Mouse (Mus musculus): ENCODE measurements around the gene Adamts4. TPM values are rescaled to one million over a fixed set of nuclear protein-coding genes. Genes with fewer than 3 reads are reported as not detected.

Gene Adamts4
- 4.0 and 4.4 TPM in 2 replicates for polyA plus RNA-seq (2014; fragmentation: Nextera tagmentation; extraction: Ambion mirVana)

DNA sequence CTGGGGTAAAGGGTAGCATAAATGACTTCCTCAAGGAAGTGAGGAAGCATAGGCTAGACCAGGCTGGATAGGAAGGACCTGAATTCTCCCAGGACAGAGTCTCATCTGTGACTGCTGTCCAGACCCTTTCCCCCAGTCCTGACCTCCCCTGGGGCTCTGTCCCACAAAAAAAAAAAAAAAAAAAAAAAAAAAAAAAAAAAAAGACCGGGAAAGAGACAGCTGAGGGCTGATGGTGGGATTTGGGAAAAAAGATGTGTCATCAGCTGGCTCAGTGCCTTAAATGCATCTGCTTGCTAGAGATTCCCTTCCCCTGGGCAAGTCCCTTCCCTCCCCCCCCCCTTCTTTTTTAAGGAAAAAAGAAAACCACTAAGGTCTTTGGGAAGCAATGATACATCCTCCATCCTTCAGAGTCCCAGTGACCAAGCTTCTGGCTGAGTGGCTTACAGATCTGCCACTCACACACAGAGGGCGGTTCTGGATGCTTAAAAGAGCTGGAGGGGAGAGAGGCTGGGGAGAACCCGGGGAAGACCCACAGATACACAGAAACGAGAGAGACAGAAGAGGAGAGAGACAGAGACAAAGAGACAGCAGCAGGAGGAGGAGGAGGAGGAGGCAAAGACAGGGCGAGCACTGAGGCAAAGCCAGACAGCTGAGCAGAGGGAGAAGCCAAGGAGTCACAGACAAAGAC lies at the start of gene Adamts4:
TSS of gene Adamts4 (plus strand) at position 509 of the 688 bp plus-strand sequence.
- Histone ChIP-seq H3K27ac (ENCODE audit: low read depth, low read length) (no peak within 1 kb of the TSS), H3K9me3 (ENCODE audit: control insufficient read depth, low read length) (no peaks in the 10 kb centered on the region), H3K27me3 (ENCODE audit: control insufficient read depth, insufficient read depth, low read length) (no peaks in the 10 kb centered on the region), H3K4me2 (peak within 1 kb of the TSS; percentile 47), H3K36me3 (ENCODE audit: control insufficient read depth, insufficient read depth, low read length) (no peaks in the 10 kb centered on the region), H3K4me1 (ENCODE audit: control insufficient read depth, insufficient read depth, low read length) (peaks cover 37% of the 10 kb centered on the region), H3K4me3 (ENCODE audit: low read depth, low read length) (peak within 1 kb of the TSS; percentile 18), H3K9ac (ENCODE audit: low read length) (peak within 1 kb of the TSS; percentile 51)
- 7% methylated on average over 5 of the region's 5 CpGs for WGBS
- ATAC-seq (ENCODE audit: low FRiP score): no peak
- DNase-seq (ENCODE audit: low spot score, missing footprints): peak; percentile 93

DNA sequence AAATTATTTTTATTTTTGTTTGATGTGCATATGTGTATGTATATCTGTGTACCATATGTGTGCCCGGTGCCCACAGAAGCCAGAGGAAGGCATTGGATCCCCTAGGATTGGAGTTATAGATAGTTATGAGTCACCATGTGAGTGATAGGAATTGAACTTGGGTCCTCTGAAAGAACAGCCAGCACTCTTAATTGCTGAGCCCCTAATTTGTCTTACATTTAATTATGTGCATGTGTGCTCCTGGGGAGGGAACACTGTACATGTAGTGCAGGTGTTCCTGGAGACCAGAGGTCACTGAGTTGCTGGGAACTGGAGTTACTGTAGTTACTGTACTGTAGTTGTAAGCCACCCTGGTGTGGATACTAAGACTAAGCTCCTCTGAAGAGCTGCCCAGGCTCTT lies 49.5 kb upstream of the Adamts4 start:
- DNase-seq (ENCODE audit: low spot score, missing footprints) (peak; percentile 62), ATAC-seq (ENCODE audit: low FRiP score) (no peak)
- Histone ChIP-seq H3K27ac (ENCODE audit: low read depth, low read length) (no peak overlapping the region), H3K36me3 (ENCODE audit: control insufficient read depth, insufficient read depth, low read length) (no peaks in the 10 kb centered on the region), H3K9me3 (ENCODE audit: control insufficient read depth, low read length) (no peaks in the 10 kb centered on the region), H3K27me3 (ENCODE audit: control insufficient read depth, insufficient read depth, low read length) (peaks cover 5% of the 10 kb centered on the region; the same call in 1 of the 2 replicates), H3K9ac (ENCODE audit: low read length) (no peak overlapping the region), H3K4me1 (ENCODE audit: control insufficient read depth, insufficient read depth, low read length) (peaks cover 2% of the 10 kb centered on the region; the same call in 1 of the 2 replicates), H3K4me3 (ENCODE audit: low read depth, low read length) (no peak overlapping the region), H3K4me2 (no peak overlapping the region)
- WGBS: 100% methylated on average over 1 of the region's 1 CpGs

DNA sequence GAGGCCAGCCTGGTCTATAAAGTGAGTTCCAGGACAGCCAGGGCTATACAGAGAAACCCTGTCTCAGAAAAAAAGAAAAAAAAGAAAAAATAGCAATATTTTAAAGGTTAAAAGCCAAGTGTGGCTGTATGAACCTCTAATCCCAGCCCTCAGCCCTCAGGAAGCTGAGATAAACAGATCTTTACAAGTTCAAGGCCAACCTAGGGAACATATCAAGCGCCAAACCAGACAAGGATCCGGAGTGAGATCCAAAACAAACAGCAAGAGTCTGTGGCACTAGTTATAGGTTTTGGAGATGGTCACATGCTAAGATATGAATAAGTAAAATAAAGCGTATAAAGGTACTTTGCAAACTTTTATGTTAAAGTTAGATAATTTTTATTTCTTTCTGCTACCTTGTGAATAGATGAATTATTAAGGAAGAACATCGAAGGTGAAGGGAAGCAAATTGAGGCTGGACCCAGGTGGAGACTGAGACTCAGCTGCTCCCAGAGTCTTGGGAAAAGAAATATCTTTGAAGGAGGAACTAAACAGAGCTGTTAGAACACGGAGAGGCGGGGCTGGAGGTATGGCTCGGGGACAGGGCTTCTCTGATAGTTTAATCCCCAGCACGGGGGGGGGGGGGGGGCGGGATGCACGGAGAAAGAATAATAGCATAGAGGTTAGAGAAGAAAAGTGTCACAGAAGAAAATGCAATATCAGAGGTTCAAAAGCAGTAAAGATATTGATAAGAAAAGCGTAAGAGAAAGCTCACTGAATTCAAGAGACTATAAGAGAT lies 46.6 kb upstream of the Adamts4 start:
- H3K4me2 ChIP-seq: no peak overlapping the region

DNA sequence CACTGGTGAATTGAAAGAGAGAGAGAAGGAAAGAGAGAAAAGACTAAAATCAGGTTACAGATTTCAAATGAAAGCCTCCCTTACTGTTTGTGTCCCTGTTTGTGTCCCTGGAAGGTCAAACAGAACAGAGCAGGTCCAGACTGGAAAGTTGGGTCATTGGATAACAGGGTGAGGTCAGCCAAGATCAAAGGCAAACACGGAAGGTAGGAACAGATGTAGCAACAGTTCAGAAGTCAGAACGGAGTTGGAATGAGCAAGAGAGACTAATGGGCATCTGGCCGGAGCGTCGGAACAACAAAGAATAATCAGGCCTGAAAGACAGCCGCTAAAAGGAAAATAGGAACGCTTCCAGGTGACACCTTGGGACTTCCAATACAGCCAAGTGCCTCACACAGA lies 46.0 kb upstream of the Adamts4 start:
- WGBS: 78% methylated on average over 7 of the region's 7 CpGs
- DNase-seq (ENCODE audit: low spot score, missing footprints) (no peak), ATAC-seq (ENCODE audit: low FRiP score) (no peak)
- Histone ChIP-seq H3K4me1 (ENCODE audit: control insufficient read depth, insufficient read depth, low read length) (no peaks in the 10 kb centered on the region), H3K27me3 (ENCODE audit: control insufficient read depth, insufficient read depth, low read length) (no peaks in the 10 kb centered on the region), H3K9ac (ENCODE audit: low read length) (no peak overlapping the region), H3K4me3 (ENCODE audit: low read depth, low read length) (no peak overlapping the region), H3K27ac (ENCODE audit: low read depth, low read length) (no peak overlapping the region), H3K9me3 (ENCODE audit: control insufficient read depth, low read length) (no peaks in the 10 kb centered on the region), H3K4me2 (no peak overlapping the region), H3K36me3 (ENCODE audit: control insufficient read depth, insufficient read depth, low read length) (no peaks in the 10 kb centered on the region)

More for the DNA sequence above, 46.6 kb upstream of the Adamts4 start:
- no peak overlapping the region for H3K9ac ChIP-seq (ENCODE audit: low read length)
- no peaks in the 10 kb centered on the region for H3K9me3 ChIP-seq (ENCODE audit: control insufficient read depth, low read length)
- H3K27me3 ChIP-seq (ENCODE audit: control insufficient read depth, insufficient read depth, low read length): no peaks in the 10 kb centered on the region
- no peaks in the 10 kb centered on the region for H3K4me1 ChIP-seq (ENCODE audit: control insufficient read depth, insufficient read depth, low read length)
- 61% methylated on average over 9 of the region's 11 CpGs for WGBS
- H3K4me3 ChIP-seq (ENCODE audit: low read depth, low read length): no peak overlapping the region
- ATAC-seq (ENCODE audit: low FRiP score) (no peak), DNase-seq (ENCODE audit: low spot score, missing footprints) (no peak)
- H3K27ac ChIP-seq (ENCODE audit: low read depth, low read length): no peak overlapping the region
- no peaks in the 10 kb centered on the region for H3K36me3 ChIP-seq (ENCODE audit: control insufficient read depth, insufficient read depth, low read length)

DNA sequence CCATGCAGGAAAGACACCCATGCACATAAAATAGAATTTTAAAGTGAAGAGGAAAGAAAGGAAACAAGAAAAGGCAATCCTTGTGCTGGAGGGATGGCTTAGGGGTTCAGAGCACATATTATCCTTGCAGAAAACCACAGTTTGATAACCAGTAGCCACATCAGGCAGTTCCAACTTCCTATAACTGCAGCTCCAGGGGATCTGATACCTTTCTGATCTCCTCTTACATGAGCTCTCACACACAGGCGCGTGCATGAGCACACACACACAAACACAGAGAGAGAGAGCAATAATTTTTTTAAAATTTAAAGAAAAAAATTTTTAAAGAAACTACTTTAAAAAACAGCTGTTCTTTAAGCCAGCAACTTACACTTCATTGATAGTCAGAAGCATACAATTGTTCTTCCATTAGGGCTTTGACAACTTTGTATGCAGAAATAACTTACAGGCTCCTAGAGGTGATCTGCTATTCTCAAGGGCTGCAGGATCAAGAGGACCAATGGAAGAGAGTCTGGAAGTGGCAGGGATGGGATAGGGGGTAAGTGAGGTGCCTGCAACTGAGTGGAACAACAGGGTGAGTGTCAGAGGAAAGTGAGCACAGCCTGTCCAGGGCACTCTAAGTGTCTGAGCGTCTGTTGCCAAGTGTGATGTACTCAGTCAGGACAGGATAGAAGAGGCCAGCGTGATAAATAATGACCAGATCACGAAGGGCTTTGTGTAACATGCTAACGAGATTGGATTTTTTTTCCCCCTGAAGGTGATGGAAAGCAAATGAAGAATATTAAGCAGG lies 44.3 kb upstream of the Adamts4 start:
- Histone ChIP-seq H3K4me1 (ENCODE audit: control insufficient read depth, insufficient read depth, low read length) (no peaks in the 10 kb centered on the region), H3K27ac (ENCODE audit: low read depth, low read length) (no peak overlapping the region), H3K9ac (ENCODE audit: low read length) (no peak overlapping the region), H3K4me2 (no peak overlapping the region), H3K9me3 (ENCODE audit: control insufficient read depth, low read length) (no peaks in the 10 kb centered on the region), H3K27me3 (ENCODE audit: control insufficient read depth, insufficient read depth, low read length) (no peaks in the 10 kb centered on the region; the same call in 1 of the 2 replicates), H3K4me3 (ENCODE audit: low read depth, low read length) (no peak overlapping the region), H3K36me3 (ENCODE audit: control insufficient read depth, insufficient read depth, low read length) (no peaks in the 10 kb centered on the region)
- ATAC-seq (ENCODE audit: low FRiP score) (no peak), DNase-seq (ENCODE audit: low spot score, missing footprints) (no peak)
- WGBS: 79% methylated on average over 6 of the region's 6 CpGs

DNA sequence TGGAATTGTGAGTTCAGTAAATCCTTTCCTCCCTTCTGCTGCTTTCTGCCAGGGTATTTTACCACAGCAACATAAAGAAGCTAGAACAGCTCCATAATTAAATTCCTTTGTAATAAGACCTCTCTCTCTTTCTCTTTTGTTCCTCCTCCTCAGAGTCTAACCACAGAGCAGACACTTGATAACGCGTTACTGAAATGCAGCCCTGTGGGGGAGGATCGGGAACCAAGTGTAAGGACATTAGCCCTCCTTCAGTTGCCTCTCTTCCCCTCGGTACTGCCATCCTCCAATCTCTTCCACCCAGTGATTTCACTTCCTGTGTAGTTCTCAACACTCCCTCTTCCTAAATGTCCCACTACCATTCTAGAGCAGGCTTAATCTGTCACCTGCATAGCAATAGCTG lies 40.8 kb upstream of the Adamts4 start:
- H3K27me3 ChIP-seq (ENCODE audit: control insufficient read depth, insufficient read depth, low read length): no peaks in the 10 kb centered on the region; the same call in 1 of the 2 replicates
- H3K36me3 ChIP-seq (ENCODE audit: control insufficient read depth, insufficient read depth, low read length): no peaks in the 10 kb centered on the region
- H3K9ac ChIP-seq (ENCODE audit: low read length): no peak overlapping the region
- no peak overlapping the region for H3K4me2 ChIP-seq
- no peak overlapping the region for H3K4me3 ChIP-seq (ENCODE audit: low read depth, low read length)
- no peak overlapping the region for H3K27ac ChIP-seq (ENCODE audit: low read depth, low read length)
- no peaks in the 10 kb centered on the region for H3K4me1 ChIP-seq (ENCODE audit: control insufficient read depth, insufficient read depth, low read length)
- 24% methylated on average over 4 of the region's 4 CpGs for WGBS
- ATAC-seq (ENCODE audit: low FRiP score) (no peak), DNase-seq (ENCODE audit: low spot score, missing footprints) (no peak)
- no peaks in the 10 kb centered on the region for H3K9me3 ChIP-seq (ENCODE audit: control insufficient read depth, low read length)

GRCm38 (mm10) chr1:171212854-171213253 lies 37.4 kb upstream of the Adamts4 start:
- Histone ChIP-seq H3K9ac (ENCODE audit: low read length) (no peak overlapping the region), H3K27ac (ENCODE audit: low read depth, low read length) (no peak overlapping the region), H3K4me2 (no peak overlapping the region), H3K27me3 (ENCODE audit: control insufficient read depth, insufficient read depth, low read length) (no peaks in the 10 kb centered on the region; the same call in 1 of the 2 replicates), H3K9me3 (ENCODE audit: control insufficient read depth, low read length) (no peaks in the 10 kb centered on the region), H3K36me3 (ENCODE audit: control insufficient read depth, insufficient read depth, low read length) (no peaks in the 10 kb centered on the region), H3K4me3 (ENCODE audit: low read depth, low read length) (no peak overlapping the region), H3K4me1 (ENCODE audit: control insufficient read depth, insufficient read depth, low read length) (no peaks in the 10 kb centered on the region)
- WGBS: 33% methylated on average over 3 of the region's 3 CpGs
- ATAC-seq (ENCODE audit: low FRiP score) (no peak), DNase-seq (ENCODE audit: low spot score, missing footprints) (no peak)

GRCm38 (mm10) chr1:171213801-171214496 lies 36.3 kb upstream of the Adamts4 start, which contains the start of gene Nr1i3:
Nr1i3 (plus strand) TSS chr1:171213970.
- no peak within 1 kb of the TSS for H3K4me2 ChIP-seq
- no peaks in the 10 kb centered on the region for H3K4me1 ChIP-seq (ENCODE audit: control insufficient read depth, insufficient read depth, low read length)
- H3K36me3 ChIP-seq (ENCODE audit: control insufficient read depth, insufficient read depth, low read length): peaks cover 2% of the 10 kb centered on the region; the same call in 1 of the 2 replicates
- DNase-seq (ENCODE audit: low spot score, missing footprints) (no peak), ATAC-seq (ENCODE audit: low FRiP score) (no peak)
- no peak within 1 kb of the TSS for H3K27ac ChIP-seq (ENCODE audit: low read depth, low read length)
- no peak within 1 kb of the TSS for H3K9ac ChIP-seq (ENCODE audit: low read length)
- H3K27me3 ChIP-seq (ENCODE audit: control insufficient read depth, insufficient read depth, low read length): no peaks in the 10 kb centered on the region; the same call in 1 of the 2 replicates
- no peak within 1 kb of the TSS for H3K4me3 ChIP-seq (ENCODE audit: low read depth, low read length)
- H3K9me3 ChIP-seq (ENCODE audit: control insufficient read depth, low read length): no peaks in the 10 kb centered on the region
- WGBS: 66% methylated on average over 10 of the region's 10 CpGs

All from midbrain, embryonic 11.5 days (tissue).